Mouse (Mus musculus): ENCODE data around the gene Cbfa2t2.

Cbfa2t2 gene

DNA sequence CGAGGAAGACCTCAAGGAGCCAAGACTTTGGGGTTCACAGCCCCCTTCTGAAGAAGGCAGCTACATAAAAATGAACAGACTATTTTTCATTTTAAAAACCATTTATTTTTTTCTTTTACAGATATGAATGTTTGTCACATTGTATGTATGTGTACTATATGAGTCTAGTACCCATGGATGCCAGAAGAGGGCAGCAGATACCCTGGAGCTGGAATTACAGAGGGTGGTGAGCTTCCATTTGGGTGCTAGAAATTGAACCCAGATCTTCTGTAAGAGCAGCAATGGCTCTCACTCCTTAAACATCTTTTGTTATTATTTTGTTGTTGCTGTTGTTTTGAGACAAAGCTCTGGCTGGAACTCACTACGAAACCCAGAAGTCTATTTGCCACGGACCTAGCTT is 10.8 kb upstream of the Cbfa2t2 start:
- in situ Hi-C loops (cut with MboI, MseI) = no loop called here

DNA sequence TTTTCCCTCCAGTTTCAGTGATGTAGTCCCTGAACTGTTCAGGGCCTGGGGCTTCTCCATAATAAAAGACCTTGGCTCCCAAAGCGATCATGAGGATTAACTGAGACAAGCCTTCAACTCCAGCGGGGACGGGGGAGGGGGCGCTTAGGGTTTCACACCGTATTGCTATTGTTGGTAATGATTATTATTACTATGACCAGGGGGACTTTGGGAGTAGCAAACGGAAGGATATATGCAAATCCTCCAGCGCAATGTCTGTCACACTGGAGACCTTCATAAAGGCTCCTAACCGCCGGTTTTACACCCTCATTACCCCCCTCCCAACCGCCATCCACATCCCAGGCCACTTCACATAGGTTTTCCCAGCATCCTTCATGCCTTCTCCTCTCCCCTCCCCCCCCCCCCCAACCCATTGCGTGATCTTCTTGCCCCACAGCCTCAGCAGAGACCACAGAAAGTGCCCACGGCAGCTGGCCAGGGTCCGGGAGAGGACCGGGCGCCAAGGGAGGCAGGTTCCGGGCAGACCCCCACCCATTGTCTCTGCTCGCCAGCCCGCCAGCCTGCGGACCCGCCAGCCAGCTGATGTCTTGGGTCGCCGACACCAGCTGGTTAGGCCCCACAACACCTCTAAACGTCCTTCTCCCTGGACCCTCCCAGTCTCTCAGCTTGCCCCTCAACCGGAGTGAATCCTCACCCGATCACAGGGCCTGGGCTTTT is 9.9 kb upstream of the Cbfa2t2 start:
- in situ Hi-C loops (cut with MboI, MseI) = no loop called here

DNA sequence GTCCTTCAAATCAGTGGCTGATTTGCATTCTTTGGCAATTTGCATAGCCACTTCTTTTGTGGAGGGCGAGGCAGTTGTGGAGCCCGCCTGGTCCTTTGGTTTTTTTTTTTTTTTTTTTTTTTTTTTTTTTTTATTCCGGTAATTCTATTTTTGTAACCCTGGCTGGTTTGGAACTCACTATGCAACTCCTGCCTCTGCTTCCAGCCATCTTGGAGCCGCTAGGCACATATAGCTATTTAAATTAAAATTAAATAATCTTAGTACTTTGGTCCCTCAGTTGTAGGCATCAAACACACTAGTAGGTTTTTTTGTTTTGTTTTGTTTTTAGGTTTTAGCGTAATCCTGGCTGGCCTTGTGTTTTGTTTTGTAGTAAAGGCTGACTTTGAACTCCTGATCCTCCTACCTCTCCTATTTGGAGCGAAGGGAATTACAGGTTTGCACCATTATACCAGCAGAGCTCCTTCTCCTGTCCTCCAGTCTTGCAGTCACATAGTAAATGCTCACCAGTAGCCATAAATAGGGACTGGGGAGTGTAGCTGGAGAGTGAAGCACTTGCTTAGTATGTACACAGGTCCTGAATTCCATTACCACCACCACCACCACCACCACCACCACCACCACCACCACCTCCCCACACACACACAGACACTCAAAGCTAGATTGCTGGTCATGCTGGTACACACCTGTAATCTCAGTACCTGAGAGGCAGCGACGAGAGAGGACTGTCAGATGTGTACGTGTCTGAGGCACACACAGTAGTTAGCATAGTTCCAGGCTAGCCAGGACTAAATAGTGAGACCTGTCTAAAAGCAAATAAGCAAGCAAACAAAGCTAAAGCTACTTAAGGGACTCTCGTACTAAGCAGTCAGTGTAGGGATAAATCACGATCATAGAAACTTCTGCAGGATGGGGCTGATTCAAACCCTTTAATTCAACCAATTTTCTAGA is 9.1 kb upstream of the Cbfa2t2 start:
- in situ Hi-C loops (cut with MboI, MseI) = no loop called here

DNA sequence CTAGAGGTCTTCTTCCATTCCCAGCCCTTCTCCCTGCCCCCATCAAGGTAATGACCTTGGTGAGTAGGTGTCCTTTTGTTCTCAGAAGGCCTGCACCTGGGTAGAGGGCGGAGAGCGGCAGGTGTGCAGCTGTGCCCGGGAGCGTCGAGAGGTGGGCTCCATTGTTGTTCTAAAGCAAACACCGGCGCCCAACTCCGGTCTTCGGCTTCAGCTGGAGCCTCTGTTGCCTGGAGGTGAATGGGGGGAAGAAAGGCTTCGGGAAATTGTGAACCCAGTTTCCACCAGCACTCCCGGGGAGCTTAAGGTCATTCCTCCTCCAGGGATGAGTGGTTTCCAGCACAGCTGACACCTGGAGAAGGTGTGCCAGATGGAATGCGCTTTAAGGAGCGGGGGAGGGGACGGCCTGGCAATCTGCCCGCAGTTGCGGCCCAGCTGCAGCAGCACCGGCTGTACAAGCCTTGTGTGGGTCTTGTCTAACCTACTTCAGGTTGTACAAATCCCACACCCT is 8.4 kb upstream of the Cbfa2t2 start:
- in situ Hi-C loops (cut with MboI, MseI) = no loop called here

DNA sequence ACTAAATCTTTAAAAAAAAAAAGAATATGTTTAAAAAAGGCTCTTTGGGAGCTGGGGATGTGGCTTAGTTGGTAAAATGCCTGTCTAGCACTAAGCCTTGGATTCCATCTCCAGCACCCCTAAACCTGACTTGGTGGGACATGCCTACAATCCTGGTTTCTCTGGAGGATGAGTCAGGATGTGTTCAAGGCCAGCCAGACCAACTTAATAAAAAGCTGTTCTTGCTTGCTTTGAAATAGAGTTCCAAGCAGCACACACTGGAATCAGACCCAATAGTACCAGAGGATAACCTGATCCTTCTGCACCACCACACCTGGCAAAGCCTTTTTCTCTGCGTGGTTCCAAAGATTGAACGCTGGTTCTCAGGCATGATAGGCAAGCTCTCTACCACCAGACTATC is 5.7 kb upstream of the Cbfa2t2 start:
- in situ Hi-C loops (cut with MboI, MseI) = no loop called here

DNA sequence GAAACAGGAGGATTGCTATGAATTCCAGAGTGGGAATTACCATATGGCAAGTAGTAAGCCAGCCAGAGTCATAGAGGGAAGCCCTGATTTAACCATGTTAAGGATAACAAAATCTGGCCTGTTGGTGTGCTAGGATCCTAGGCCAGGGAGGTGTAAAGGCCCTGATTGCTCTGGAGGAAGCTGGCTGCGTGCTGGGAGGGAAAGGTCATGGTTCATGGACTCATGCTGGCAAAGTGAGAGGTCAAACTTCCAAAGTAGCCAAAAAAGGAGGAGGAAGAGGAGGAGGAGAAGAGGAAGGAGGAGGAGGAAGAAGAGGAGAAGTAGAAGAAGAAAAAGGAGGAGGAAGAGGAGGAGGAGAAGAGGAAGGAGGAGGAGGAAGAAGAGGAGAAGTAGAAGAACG is 3.6 kb upstream of the Cbfa2t2 start:
- in situ Hi-C loops (cut with MboI, MseI) = no loop called here

DNA sequence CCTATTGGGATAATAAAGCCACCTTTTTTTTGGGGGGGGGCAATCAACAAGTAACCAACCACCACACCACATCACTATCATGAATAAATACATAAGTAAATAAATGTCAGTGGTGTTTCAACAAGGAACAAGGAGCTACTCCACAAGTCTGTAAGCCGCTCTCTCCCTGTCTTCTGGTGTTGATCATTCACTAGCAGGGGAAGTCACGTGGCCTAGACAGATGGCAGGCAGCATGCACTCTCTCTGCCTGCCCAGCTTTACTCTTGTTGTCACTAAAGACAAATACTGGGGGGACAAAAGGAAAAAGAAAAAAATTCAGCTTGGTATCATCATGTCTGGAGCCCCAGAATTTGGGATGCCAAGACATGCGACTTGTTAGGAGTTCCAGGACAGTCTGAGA is 2.9 kb upstream of the Cbfa2t2 start:
- in situ Hi-C loops (cut with MboI, MseI) = no loop called here

DNA sequence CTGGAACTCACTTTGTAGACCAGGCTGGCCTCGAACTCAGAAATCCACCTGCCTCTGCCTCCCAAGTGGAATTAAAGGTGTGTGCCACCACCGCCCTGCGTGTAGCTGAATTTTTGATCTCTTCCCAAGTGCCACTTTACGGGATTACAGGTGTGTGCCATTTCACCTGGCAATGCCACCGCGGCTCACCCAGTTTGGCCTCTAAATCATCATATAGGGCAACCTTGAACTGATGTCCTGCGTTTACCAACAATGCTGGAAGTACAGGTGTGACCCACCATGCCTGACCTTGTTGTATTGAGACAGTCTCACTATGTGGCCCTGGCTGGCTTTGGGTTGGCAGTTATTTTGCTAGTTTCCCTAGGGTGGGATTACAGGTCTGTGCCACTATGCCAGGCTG is 1.6 kb upstream of the Cbfa2t2 start:
- in situ Hi-C loops (cut with MboI, MseI) = no loop called here

DNA sequence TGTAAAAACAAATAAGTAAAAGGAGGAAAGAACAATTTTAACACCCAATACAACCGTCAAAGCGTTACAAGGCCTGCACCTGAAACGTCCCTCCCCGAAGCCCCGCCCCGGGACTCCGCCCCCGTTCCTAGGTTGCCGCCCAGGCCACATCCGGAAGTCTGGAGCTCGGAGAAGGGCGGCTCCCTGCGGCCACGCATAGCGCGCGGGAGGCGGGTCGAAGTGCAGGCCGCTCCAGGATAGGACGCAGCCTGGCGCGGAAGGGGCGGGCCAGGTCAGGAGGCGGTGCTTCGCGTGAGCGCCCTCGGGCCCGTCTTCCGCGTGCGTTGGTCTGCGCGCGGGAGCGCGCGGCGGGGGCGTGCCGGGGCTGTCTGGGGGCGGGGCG is 214 bp upstream of the Cbfa2t2 start:
- in situ Hi-C loops (cut with MboI, MseI) = no loop called here

DNA sequence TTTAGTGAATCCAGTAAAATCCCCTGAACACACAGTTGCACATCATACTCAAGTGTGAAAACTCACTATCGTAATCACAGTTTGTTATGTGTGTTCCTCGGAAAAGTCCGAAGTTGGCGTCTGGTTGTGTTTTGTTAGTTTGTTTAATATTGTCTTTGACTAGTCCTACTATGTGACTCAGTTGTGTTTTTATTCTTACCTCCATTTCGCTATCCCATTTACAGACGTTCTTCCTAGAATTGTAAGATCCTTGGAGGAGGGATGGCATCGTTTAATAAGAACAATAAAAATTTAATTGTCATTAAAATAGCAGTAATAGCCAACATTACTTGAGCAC is 878 bp downstream of the Cbfa2t2 start:
- in situ Hi-C loops (cut with MboI, MseI) = no loop called here

DNA sequence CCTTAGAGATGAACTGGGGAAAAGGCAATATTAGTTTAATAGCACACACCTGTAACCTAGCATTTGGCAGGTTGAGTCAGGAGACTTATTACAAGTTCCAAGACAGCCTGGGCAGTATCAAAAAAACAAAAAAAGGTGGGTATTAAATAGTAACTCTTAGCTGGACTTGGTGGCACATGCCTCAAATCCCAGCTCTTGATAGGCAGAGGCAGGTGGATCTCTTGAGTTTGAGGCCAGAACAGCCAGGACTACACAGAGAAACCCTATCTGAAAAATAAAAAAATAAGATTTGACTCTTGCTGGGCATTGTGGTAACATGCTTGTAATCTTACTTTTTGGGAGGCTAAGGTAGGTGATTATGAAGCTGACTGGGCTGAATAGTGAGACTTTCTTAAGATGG is 4.2 kb downstream of the Cbfa2t2 start:
- in situ Hi-C loops (cut with MboI, MseI) = loop anchor here (5.0 kb wide), 1 partner anchor 82 kb away; no protein-coding TSS in a partner anchor

DNA sequence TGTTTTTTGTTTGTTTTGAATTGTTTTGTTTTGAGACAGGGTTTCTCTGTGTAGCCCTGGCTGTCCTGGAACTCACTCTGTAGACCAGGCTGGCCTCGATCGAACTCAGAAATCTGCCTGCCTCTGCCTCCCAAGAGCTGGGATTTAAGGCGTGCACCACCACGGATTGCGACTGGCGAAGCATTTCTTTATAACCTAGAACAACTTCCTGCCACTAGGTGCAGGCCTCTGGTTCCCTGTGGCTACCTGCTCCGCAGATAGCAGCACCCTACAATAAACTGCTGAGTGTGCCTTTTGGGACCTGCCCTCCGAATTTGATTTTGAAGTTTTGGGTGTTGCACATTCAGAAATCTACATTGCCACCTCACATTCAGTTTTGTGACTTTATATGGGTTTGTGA is 11.5 kb downstream of the Cbfa2t2 start:
- in situ Hi-C loops (cut with MboI, MseI) = no loop called here

DNA sequence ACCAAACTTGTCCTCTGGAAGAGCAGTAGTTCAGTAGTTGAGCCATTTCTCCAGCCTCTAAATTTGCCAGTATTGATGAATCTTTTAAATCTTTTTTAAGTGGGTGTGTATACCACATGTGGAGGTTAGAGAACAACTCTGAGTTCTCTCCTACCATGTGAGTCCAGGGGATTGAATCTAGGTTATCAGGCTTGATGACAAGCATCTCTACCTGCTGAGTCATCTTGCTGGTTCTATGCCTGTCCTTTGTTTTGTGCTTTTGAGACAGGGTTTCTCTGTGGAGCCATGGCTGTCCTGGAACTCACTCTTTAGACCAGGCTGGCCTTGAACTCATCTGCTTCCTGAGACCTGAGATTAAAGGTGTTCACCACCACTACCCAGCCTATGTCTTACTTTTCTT is 12.4 kb downstream of the Cbfa2t2 start:
- in situ Hi-C loops (cut with MboI, MseI) = no loop called here

DNA sequence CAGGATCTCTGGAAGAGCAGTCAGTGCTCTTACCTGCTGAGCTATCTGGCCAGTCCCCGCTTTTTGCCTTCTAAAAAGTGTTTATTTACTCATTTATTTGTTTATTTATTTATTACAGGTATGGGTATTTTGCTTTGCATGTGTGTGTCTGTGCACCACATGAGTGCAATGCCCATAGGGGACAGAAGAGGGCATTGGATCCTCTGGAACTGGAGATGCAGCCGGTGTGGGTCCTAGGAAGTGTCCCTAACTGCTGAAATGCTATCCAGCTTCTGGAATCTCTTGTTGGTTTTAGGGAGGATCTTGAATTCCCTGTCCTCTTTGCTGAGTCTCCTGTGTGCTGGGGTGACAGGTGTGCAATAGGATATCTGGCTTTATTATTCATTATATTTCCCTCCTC is 16.7 kb downstream of the Cbfa2t2 start:
- in situ Hi-C loops (cut with MboI, MseI) = no loop called here

DNA sequence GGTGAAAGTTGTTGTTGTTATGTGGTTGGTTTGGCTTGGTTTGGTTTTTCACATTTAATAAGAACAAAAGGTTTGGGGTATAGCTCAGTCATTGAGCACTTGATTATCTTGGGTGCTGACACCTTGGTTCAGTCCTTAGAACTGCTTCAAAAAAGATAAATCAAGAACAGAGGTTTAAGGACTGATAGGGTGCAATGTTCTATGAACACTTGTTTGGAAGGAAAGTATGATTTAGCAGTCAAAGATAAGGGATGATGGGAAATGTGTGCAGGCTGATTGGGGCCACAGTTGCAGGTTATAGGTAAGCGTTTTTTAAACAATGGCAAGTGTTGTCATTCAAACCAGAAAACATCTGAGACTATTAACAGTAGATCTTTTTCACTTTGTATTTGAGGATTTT is 17.8 kb downstream of the Cbfa2t2 start:
- in situ Hi-C loops (cut with MboI, MseI) = no loop called here

DNA sequence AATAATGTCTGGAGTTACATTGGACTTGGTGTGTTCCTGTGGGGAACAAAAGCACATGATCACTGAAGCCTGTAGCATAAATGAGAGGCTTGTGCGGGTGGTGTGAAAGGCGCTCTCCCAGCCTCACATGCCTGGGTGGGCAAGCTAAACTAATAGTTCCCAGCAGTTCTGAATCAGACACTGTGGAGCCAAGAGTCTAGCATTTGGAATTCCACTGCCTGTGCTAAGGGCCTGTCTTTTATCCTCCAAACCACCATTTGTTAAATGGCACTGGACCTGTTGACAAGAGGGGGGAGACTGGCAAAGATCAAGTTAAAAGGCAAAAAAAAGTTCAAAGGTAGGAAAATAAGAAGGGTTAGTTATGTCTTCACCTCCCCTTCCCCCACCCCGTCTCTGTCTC is 18.3 kb downstream of the Cbfa2t2 start:
- in situ Hi-C loops (cut with MboI, MseI) = no loop called here

DNA sequence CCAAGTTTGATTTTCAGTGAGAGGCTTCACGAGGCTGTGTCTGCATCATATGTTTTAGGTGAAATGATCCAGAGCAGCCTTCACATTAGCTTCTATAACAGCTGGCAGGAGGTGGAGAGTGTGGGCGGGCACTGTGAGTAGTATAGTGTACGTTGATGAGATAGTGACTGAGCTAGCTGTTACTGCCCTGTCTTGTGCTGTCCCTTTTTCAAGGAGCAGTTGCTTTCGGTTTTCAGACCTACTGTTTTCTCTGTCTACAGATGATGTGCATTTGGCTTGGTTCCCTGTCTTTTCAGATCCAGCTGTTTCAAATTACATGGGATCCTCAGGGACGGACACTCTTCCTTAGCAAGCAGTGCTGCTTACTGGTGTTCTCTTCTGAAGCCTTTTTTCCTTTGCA is 19.5 kb downstream of the Cbfa2t2 start:
- in situ Hi-C loops (cut with MboI, MseI) = no loop called here

DNA sequence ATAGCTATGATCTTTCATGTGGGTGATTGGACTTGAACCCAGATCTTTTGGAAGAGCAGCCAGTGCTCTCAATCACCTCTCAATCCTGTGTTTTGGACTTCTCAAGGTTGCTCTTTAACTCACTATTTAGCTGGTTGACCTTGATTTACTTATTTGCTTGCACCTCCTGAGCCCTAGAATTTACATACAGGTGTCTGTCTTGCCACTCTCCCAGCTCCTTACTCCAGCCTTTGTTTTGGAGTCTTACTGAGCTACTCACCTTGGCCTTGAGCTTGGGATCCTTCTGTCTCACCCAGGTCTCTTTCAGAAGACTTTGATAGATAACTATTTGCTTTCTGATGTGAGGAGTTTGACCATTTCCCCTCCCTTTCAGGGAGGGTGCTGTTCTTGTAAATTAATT is 20.3 kb downstream of the Cbfa2t2 start:
- in situ Hi-C loops (cut with MboI, MseI) = no loop called here

DNA sequence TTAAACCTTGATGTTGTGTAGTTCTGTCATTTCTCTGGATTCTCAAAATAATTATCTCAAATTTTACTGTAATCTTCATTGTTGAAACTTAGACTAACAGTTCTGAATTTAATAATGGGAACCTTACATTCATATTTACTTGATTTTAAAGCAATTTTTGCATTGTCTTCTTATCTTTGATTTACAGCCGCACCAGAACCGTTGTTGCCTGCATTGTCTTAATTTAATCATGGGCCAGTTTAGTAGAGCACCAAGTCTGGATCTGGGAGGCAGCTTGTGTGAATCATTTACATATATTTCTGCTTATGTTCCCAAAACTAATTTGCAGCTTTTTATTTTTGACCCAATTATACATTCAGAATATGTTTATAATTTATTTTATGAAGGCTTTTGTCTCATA is 23.0 kb downstream of the Cbfa2t2 start:
- in situ Hi-C loops (cut with MboI, MseI) = no loop called here

DNA sequence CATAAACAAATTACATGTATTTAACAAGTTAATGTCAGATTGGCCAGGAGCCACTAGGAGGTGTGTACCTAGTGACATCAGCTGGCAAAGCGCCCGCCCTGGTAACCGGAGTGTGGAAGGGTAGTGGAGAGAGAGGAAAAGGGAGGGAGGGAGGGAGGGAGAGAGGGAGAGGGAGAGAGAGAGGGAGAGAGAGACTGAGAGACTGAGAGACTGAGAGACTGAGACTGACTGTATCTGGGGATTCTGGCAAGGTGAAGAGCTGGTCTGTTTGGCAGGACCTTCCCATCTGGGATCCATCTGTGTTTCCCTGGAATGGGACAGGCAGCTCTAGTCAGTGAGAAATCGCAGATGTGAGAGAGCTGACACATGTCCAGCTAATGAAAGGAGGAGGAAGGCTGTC is 23.6 kb downstream of the Cbfa2t2 start:
- in situ Hi-C loops (cut with MboI, MseI) = no loop called here

DNA sequence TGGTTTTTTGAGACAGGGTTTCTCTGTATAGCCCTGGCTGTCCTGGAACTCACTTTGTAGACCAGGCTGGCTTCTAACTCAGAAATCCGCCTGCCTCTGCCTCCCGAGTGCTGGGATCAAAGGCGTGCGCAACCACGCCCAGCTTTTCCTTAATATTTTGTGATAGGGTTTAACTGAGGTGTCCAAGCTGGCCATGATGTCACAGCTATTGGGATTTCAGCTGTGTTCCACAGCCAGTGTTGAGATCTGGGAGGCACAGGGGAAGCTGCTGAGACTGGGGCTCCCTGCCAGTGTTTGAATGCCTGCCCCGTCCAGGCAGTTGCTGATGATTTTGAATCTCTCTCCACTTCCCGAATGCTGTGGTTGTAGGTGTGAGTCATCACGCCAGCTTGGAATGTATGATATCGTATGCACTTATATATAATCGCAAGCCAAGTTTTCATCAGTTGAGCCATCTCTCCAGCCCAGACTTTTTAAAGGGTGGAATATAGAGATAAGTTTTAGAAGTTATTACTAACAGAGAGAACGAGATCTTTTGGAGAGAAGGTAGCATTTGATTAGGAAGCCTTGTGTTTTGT is 27.4 kb downstream of the Cbfa2t2 start:
- in situ Hi-C loops (cut with MboI, MseI) = no loop called here

DNA sequence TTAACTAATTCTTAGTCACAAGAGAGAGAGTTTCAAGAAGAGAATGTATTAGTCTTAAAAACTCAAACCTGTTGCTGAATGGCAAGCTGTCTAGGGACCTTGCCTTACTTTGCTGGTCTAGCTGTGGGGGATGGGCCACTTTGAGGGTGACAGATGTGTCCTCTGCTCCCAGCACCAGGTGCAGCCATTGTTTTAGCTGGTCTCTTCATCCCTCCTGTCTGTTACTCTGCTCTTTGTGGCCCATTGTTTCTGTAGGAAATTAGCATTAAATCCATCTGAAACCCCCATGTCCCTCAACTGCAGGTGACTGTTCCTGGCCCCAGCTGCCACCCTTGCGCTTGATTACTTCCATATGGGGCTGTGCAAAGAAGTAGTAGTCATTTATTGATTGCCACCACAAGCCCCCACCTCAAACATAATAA is 29.6 kb downstream of the Cbfa2t2 start:
- in situ Hi-C loops (cut with MboI, MseI) = no loop called here

DNA sequence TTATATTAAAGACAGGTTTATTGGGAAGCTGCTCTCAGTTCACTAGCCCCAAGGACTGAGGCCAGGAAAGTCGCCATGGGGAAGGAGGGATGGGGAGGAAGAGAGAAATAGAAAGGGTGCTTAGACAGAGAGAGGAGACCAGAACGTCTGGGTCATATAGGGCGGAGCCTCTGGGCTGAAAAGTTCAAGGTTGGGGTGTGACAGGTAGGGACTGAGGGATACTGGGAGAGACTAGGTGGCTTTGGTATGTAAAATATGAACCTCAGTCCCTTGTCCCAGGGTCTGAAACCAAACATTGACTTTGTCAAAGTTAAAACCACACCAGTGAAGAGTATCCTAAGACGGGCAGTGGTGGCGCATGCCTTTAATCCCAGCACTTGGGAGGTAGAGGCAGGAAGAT is 30.9 kb downstream of the Cbfa2t2 start:
- in situ Hi-C loops (cut with MboI, MseI) = no loop called here
